9 mouse cellular contexts compared by ENCODE assay signal in genomic region chr6:88626912-88627311, GRCm38 (mm10). TPM values are rescaled to one million over a fixed set of nuclear protein-coding genes. Genes with fewer than 3 reads are reported as not detected.
DNase-seq lines count a peak whose midpoint lies in the region; ATAC-seq lines count a peak whose summit lies in the region.
"Had no signal": no experiment of that assay in that cellular context is flagged by ENCODE, and none has a peak within 500 bp of the region (broad histone marks: within the 10 kb centered on the region; RNA-seq: fewer than 3 reads in every experiment).

No protein-coding gene starts in this region.

- intact Hi-C loops in gastrocnemius, postnatal 36 days (cut with DNase I): loop anchor here (5.0 kb wide), 1 partner anchor 100 kb away; no protein-coding TSS in a partner anchor

- peak overlapping the region; percentile 56 for H3K9ac ChIP-seq in kidney, embryonic 15.5 days
- H3K9ac ChIP-seq in embryonic facial prominence, embryonic 11.5 days (replicated peaks; ENCODE audit: low read length): peak overlapping the region; percentile 72
- peak overlapping the region; percentile 78 for H3K9ac ChIP-seq in hindbrain, embryonic 13.5 days
- H3K9ac ChIP-seq in midbrain, embryonic 14.5 days (replicated peaks; ENCODE audit: low read length): peak overlapping the region; percentile 66

- H3K36me3 ChIP-seq in kidney, embryonic 15.5 days: no peaks in the 10 kb centered on the region
- H3K36me3 ChIP-seq in embryonic facial prominence, embryonic 11.5 days (replicated peaks; ENCODE audit: control insufficient read depth, insufficient read depth, low read depth, low read length): no peaks in the 10 kb centered on the region
- H3K36me3 ChIP-seq in hindbrain, embryonic 13.5 days: no peaks in the 10 kb centered on the region
- H3K36me3 ChIP-seq in midbrain, embryonic 14.5 days (ENCODE audit: control insufficient read depth, insufficient read depth, low read length): no peaks in the 10 kb centered on the region

- no peak for ATAC-seq in kidney, embryonic 15.5 days (replicated peaks; ENCODE audit: low FRiP score)
- no peak for ATAC-seq in embryonic facial prominence, embryonic 11.5 days (replicated peaks; ENCODE audit: insufficient number of reproducible peaks, low FRiP score, low TSS enrichment, low read depth)
- ATAC-seq in hindbrain, embryonic 13.5 days (ENCODE audit: low FRiP score): peak; percentile 50
- no peak for ATAC-seq in midbrain, embryonic 14.5 days (ENCODE audit: low FRiP score, low TSS enrichment)
- ATAC-seq: Patski had no signal

- H3K4me3 ChIP-seq in kidney, embryonic 15.5 days (replicated peaks): peak overlapping the region; percentile 51
- peak overlapping the region; percentile 46 for H3K4me3 ChIP-seq in embryonic facial prominence, embryonic 11.5 days (ENCODE audit: low read depth, low read length)
- peak overlapping the region; percentile 56 for H3K4me3 ChIP-seq in hindbrain, embryonic 13.5 days
- H3K4me3 ChIP-seq in midbrain, embryonic 14.5 days (replicated peaks; ENCODE audit: low read depth, low read length): peak overlapping the region; percentile 55

- peak overlapping the region; percentile 98 for H3K4me2 ChIP-seq in kidney, embryonic 15.5 days
- peak overlapping the region; percentile 96 for H3K4me2 ChIP-seq in embryonic facial prominence, embryonic 11.5 days (ENCODE audit: low read depth, low read length)
- H3K4me2 ChIP-seq in hindbrain, embryonic 13.5 days: peak overlapping the region; percentile 96
- peak overlapping the region; percentile 96 for H3K4me2 ChIP-seq in midbrain, embryonic 14.5 days (ENCODE audit: low read length)

- H3K27me3 ChIP-seq in kidney, embryonic 15.5 days: no peaks in the 10 kb centered on the region
- no peaks in the 10 kb centered on the region for H3K27me3 ChIP-seq in embryonic facial prominence, embryonic 11.5 days (ENCODE audit: control insufficient read depth, insufficient read depth, low read length)
- no peaks in the 10 kb centered on the region for H3K27me3 ChIP-seq in hindbrain, embryonic 13.5 days
- no peaks in the 10 kb centered on the region for H3K27me3 ChIP-seq in midbrain, embryonic 14.5 days (ENCODE audit: control insufficient read depth, insufficient read depth, low read length)

- DNase-seq in kidney, postnatal 25 days: no peak
- no peak for DNase-seq in embryonic facial prominence, embryonic 11.5 days (ENCODE audit: low spot score)
- peak; percentile 58 for DNase-seq in midbrain, embryonic 14.5 days
- DNase-seq in gastrocnemius, postnatal 36 days: no peak
- DNase-seq in adrenal gland, adult (ENCODE audit: inconsistent age in 2 of 2, low spot score in 1 of 2): no peak
- no peak for DNase-seq in layer of hippocampus, adult 11-12 months (ENCODE audit: low spot score)

- 9% methylated on average over 11 of the region's 11 CpGs for WGBS in kidney, embryonic 15.5 days
- 22% methylated on average over 11 of the region's 11 CpGs for WGBS in embryonic facial prominence, embryonic 11.5 days
- WGBS in hindbrain, embryonic 13.5 days: 22% methylated on average over 11 of the region's 11 CpGs
- 21% methylated on average over 11 of the region's 11 CpGs for WGBS in midbrain, embryonic 14.5 days

- H3K4me1 ChIP-seq in kidney, embryonic 15.5 days: peaks cover 13% of the 10 kb centered on the region
- H3K4me1 ChIP-seq in embryonic facial prominence, embryonic 11.5 days (ENCODE audit: control insufficient read depth, insufficient read depth, low read length): no peaks in the 10 kb centered on the region
- peaks cover 14% of the 10 kb centered on the region for H3K4me1 ChIP-seq in hindbrain, embryonic 13.5 days (replicated peaks)
- H3K4me1 ChIP-seq in midbrain, embryonic 14.5 days (ENCODE audit: control insufficient read depth, insufficient read depth, low read length): peaks cover 10% of the 10 kb centered on the region; the same call in 1 of the 2 replicates

- no peaks in the 10 kb centered on the region for H3K9me3 ChIP-seq in kidney, embryonic 15.5 days (replicated peaks)
- H3K9me3 ChIP-seq in embryonic facial prominence, embryonic 11.5 days (replicated peaks; ENCODE audit: control insufficient read depth, low read length): no peaks in the 10 kb centered on the region
- H3K9me3 ChIP-seq in hindbrain, embryonic 13.5 days: no peaks in the 10 kb centered on the region
- H3K9me3 ChIP-seq in midbrain, embryonic 14.5 days (ENCODE audit: control insufficient read depth, low read length): no peaks in the 10 kb centered on the region

- peak overlapping the region; percentile 48; the same call in 1 of the 2 replicates for H3K27ac ChIP-seq in kidney, embryonic 15.5 days
- no peak overlapping the region for H3K27ac ChIP-seq in embryonic facial prominence, embryonic 11.5 days (replicated peaks; ENCODE audit: low read depth, low read length)
- peak overlapping the region; percentile 88 for H3K27ac ChIP-seq in hindbrain, embryonic 13.5 days
- H3K27ac ChIP-seq in midbrain, embryonic 14.5 days (replicated peaks; ENCODE audit: low read depth, low read length): peak overlapping the region; percentile 80

RNA-seq across cellular contexts. Expression of gene Kbtbd12, which starts 10.8 kb away (rescaled TPM):
- polyA plus RNA-seq in kidney, embryonic 15.5 days (2015; fragmentation: Nextera tagmentation; extraction: Ambion mirVana): 0.34 and 0.45 TPM in 2 replicates
- polyA plus RNA-seq in embryonic facial prominence, embryonic 11.5 days (2014; fragmentation: Nextera tagmentation; extraction: Ambion mirVana): not detected in 2 replicates
- polyA plus RNA-seq in hindbrain, embryonic 13.5 days (2015; fragmentation: Nextera tagmentation; extraction: Ambion mirVana): 0.14 and 0.26 TPM in 2 replicates
- polyA plus RNA-seq in midbrain, embryonic 14.5 days (2014; fragmentation: Nextera tagmentation; extraction: Ambion mirVana): 0.33 and 0.78 TPM in 2 replicates
- total RNA-seq in gastrocnemius, postnatal 36 days (2021): 10 to 100 TPM; 72.8 to 73.4 TPM
